Mouse (Mus musculus) heart, adult 2 months (tissue): Measurements from ENCODE around the gene Crabp1.

Source experiments
- CTCF ChIP-seq: fragments of 200-600 bp; IDR thresholded peaks from 2 replicates; pipeline ENCODE4 v1.8.1; 2022; ENCODE audit warnings: antibody characterized with exemption, mild to moderate bottlenecking, moderate library complexity
- EP300 ChIP-seq: fragments of 200-500 bp; IDR thresholded peaks from 2 replicates; pipeline ENCODE4 v1.6.1; 2011; ENCODE audit warnings: low read depth, low read length, control low read depth; ENCODE audit not compliant: insufficient read depth
- POLR2A ChIP-seq: fragments of 200-500 bp; IDR thresholded peaks from 2 replicates; pipeline ENCODE4 v1.6.1; 2011; ENCODE audit warnings: mild to moderate bottlenecking, low read depth, low read length, control low read depth; ENCODE audit not compliant: insufficient read depth

DNA sequence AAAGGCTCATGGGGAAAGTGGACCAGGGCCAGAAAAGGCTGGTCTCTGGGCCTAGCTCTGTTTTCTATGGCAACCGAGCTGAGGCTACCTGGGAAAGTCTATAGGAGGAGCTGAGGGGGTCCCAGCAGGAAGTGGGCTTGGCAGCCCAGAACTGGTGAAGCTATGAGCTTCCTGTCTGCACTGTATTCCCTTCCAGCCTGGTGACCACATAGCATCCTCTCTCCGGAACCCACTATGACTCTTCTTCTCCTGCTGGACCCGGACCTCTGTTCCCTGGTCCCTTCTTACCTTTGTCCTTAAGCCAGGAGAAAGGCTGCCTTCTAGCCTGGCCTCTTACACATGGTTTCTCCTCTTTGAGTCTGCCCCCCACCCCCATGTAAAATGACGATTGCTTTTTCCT, 20.7 kb upstream of the Crabp1 start:
- TF ChIP-seq CTCF (no peak), POLR2A (no peak), EP300 (no peak)
